Mouse (Mus musculus) C2C12 (cell line): ENCODE measurements around the gene Far2. TPM values are rescaled to one million over a fixed set of nuclear protein-coding genes. Genes with fewer than 3 reads are reported as not detected.

Experiments used
- H3K27me3 ChIP-seq: one replicate; pipeline ENCODE4 v1.6.1; 2011; ENCODE audit not compliant: control insufficient read depth, insufficient read depth, insufficient read length
- H3K36me3 ChIP-seq: one replicate; pipeline ENCODE4 v1.6.1; 2011; ENCODE audit not compliant: control insufficient read depth, insufficient read depth
- H3K4me3 ChIP-seq: one replicate; pipeline ENCODE4 v1.5.1; 2011; ENCODE audit warnings: mild to moderate bottlenecking, control low read depth; ENCODE audit not compliant: poor library complexity, insufficient read depth, severe bottlenecking
- H3K79me2 ChIP-seq: one replicate; pipeline ENCODE4 v1.6.1; 2011; ENCODE audit not compliant: control insufficient read depth, insufficient read depth
- H3K79me3 ChIP-seq: one replicate; pipeline ENCODE4 v1.6.1; 2011; ENCODE audit warnings: low read depth, control low read depth
- H3ac ChIP-seq: one replicate; pipeline ENCODE3; 2011; ENCODE audit warnings: low read depth; ENCODE audit not compliant: control insufficient read depth, insufficient read length
- CEBPB ChIP-seq: IDR thresholded peaks from one replicate; pipeline ENCODE4 v1.6.1; 2011; ENCODE audit warnings: low read depth, mild to moderate bottlenecking, control low read depth, moderate library complexity
- CTCF ChIP-seq: IDR thresholded peaks from one replicate; pipeline ENCODE4 v1.5.1; 2011; ENCODE audit not compliant: control insufficient read depth, insufficient read depth, insufficient read length
- FOSL1 ChIP-seq: IDR thresholded peaks from one replicate; pipeline ENCODE4 v1.8.0; 2011; ENCODE audit warnings: mild to moderate bottlenecking, low read length; ENCODE audit not compliant: poor library complexity, insufficient read depth, severe bottlenecking
- MAX ChIP-seq: IDR thresholded peaks from one replicate; pipeline ENCODE4 v1.6.1; 2011; ENCODE audit warnings: mild to moderate bottlenecking, control low read depth
- MYOD1 ChIP-seq: IDR thresholded peaks from one replicate; pipeline ENCODE4 v1.6.1; 2011; ENCODE audit warnings: low read depth; ENCODE audit not compliant: control insufficient read depth, insufficient read length
- MYOG ChIP-seq: IDR thresholded peaks from one replicate; pipeline ENCODE4 v1.6.1; 2011; ENCODE audit not compliant: control insufficient read depth, insufficient read length; ENCODE audit errors: extremely low read depth
- USF1 ChIP-seq: IDR thresholded peaks from one replicate; pipeline ENCODE4 v1.6.1; 2011; ENCODE audit warnings: low read depth, mild to moderate bottlenecking, control low read depth, moderate library complexity
- polyA plus RNA-seq: library from polyadenylated mRNA; unstranded; fragments of >200 nt; fragmentation: generic; extraction: Trizol; gene quantifications from one replicate; pipeline ENCODE4 v1.2.1, GENCODE M21; 2012; ENCODE audit warnings: missing spikeins

The Far2 gene
- polyA plus RNA-seq, 1 experiment, result 0.11 TPM

DNA sequence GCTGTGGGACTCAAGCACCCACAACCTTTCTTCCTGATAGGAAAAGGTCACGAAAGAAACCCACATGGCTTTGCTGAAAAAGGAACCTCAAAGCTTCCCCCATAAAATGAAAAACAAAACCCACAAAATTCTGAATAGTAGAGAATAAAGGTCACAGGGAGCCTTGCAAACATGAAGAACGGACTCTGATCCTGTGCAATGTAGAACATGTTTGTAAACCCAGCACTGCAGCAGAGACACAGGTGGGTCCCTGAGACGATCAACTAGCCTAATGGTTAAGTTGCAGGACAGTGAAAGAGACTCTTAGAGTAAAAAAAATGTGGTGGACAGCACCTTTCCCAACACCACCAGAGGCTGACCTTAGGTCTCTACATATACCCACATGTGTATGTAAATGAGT lies 152.7 kb downstream of the Far2 start:
- TF ChIP-seq MYOD1 (no peak), FOSL1 (no peak), MYOG (no peak), CTCF (no peak), MAX (no peak), USF1 (no peak), CEBPB (no peak)

DNA sequence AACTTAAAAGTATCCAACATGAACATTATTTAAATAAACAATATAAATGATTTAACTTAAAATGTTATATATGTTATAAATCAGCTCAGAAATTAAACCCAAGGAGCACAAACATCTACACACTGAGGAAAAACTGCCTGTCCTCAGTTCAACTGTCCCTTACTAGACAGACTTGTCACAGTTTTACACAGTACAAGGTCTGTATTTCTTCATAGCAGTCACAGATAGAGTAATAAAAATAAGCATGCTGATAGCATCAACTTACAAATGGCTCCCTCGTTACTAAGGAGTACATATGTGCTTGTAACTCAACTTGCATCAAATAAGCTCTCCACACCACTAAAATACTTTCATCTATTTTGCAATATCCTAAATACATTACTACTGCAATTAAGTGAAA lies 158.1 kb downstream of the Far2 start:
- no peak overlapping the region for H3K4me3 ChIP-seq
- H3K79me3 ChIP-seq, result peaks cover 35% of the 10 kb centered on the region
- H3ac ChIP-seq, result no peak overlapping the region
- H3K79me2 ChIP-seq, result peaks cover 54% of the 10 kb centered on the region
- H3K36me3 ChIP-seq, result peaks cover 57% of the 10 kb centered on the region
- TF ChIP-seq MAX (no peak), CEBPB (no peak), MYOD1 (no peak), FOSL1 (no peak), USF1 (no peak), MYOG (no peak), CTCF (no peak)
- no peaks in the 10 kb centered on the region for H3K27me3 ChIP-seq

More for the DNA sequence above, 152.7 kb downstream of the Far2 start:
- Histone ChIP-seq H3K36me3 (peaks cover 95% of the 10 kb centered on the region), H3K79me3 (no peaks in the 10 kb centered on the region), H3K79me2 (no peaks in the 10 kb centered on the region), H3K4me3 (no peak overlapping the region), H3K27me3 (no peaks in the 10 kb centered on the region), H3ac (no peak overlapping the region)

DNA sequence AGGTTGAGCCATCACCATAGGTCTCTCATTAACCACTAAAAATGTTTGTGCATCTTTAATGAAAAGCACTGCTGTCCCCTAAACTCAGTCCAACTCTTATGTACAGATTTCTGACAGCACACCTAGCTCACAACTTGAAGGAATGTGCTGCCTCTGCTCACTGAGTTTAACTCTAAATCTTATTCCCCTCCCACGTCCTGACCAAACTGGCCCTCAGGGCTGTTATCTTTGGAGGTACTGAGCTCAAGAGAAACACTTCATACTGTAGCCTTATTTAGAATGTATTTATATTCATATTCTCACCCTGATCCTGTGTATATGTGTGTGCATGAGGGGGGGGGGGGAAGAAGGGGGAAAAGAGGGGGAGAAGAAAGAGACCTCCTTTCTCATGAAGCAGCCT lies 160.5 kb downstream of the Far2 start:
- Histone ChIP-seq H3K4me3 (no peak overlapping the region), H3ac (no peak overlapping the region), H3K79me2 (peaks cover 75% of the 10 kb centered on the region), H3K79me3 (peaks cover 47% of the 10 kb centered on the region), H3K36me3 (peaks cover 34% of the 10 kb centered on the region), H3K27me3 (no peaks in the 10 kb centered on the region)
- no peak for TF ChIP-seq USF1
- no peak for TF ChIP-seq CTCF
- TF ChIP-seq FOSL1, result no peak
- TF ChIP-seq MAX, result no peak
- no peak for TF ChIP-seq MYOG
- TF ChIP-seq MYOD1, result no peak
- TF ChIP-seq CEBPB, result no peak

DNA sequence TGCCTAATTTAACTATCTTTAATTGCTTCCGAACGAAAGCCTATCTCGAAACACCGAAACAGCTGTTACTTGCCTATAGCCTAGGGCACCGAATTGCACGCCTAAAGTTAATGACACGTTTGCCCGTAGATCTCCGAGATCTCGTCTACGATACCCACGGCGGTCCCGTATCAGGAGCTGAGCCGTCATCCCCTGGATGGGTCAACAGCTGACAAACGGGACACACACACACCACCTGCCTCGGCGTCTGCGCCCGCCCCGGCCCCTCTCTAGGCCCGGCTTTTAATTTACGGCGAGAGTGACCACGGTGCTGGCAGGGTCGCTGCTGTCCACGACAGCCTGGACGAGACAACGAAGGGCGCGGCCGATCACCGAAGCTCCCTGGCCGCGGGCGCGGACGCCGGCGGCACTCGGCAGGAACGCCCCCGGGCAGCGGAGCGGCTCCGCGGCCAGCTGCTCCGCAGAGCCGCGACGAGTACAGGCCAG lies 164.4 kb downstream of the Far2 start:
- Histone ChIP-seq H3K79me2 (peaks cover 68% of the 10 kb centered on the region), H3ac (peak overlapping the region; percentile 73), H3K79me3 (peaks cover 43% of the 10 kb centered on the region), H3K36me3 (peaks cover 7% of the 10 kb centered on the region), H3K27me3 (no peaks in the 10 kb centered on the region), H3K4me3 (peak overlapping the region; percentile 94)
- no peak for TF ChIP-seq CEBPB
- TF ChIP-seq FOSL1, result no peak

DNA sequence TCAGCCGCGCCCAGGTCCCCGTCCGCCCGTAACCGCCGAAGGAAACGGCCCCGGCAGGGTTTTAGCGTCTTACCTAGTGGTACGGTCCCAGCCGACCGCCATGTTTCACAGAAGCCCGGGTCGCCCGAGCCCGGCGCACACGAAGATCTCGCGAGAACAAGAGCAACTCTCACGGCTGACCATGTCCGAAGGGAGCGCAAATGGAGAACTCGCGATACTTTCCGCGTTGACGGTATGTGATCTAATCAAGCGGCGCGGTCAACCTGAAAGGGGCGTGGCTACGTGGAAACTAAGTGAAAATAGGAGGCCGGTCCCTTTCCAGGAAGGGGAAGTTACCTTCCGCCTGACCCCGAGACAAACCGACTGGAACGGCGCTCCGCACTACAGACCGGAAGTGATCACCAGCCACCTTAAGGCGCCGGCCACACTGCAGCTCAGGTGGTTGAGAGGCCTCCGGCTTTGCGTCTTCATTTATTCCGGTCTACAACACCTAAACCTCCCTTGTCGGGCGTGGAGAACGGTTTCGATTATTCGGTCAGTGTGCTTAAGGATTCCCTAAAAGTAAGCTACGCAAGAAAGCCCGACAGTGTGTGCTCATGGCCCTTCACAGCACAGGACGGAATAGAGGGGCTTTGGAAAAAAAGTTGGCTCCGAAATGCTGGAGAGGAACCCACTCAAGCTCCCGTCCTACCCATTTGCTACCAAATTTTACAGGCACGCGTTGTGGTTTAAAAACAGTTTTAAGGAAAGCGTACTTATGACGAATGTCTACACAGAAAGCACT lies 165.0 kb downstream of the Far2 start, which contains the start of gene Ergic2:
Gene Ergic2 (minus strand): TSS at position 478 of the 784 bp plus-strand sequence.
- Histone ChIP-seq H3K79me3 (peaks cover 41% of the 10 kb centered on the region), H3K4me3 (peak within 1 kb of the TSS; percentile 94), H3ac (peak within 1 kb of the TSS; percentile 76), H3K27me3 (no peaks in the 10 kb centered on the region), H3K36me3 (peaks cover 6% of the 10 kb centered on the region), H3K79me2 (peaks cover 62% of the 10 kb centered on the region)
- TF ChIP-seq USF1 (no peak), CTCF (no peak), MYOG (no peak), CEBPB (no peak), MAX (no peak), FOSL1 (no peak), MYOD1 (no peak)

DNA sequence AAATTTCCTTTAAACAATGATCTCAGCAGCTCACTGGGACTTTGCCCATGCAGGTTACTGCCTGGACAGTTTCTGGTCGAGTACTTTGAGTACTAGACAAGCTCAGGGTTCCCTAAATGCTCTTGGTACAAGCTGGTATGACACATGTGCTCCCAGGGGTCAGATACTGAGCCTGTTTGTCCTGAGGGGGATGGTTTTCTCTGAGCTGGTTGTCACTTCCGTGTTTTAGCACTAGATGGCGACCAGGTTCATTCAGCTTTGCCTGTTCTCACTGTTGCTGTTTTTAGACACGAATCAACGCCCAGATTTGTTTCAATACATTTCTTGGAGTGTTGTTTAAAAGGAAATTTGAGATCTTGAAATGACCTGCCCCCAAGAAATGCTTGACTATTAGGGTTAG lies 167.7 kb downstream of the Far2 start:
- Histone ChIP-seq H3K79me2 (peaks cover 35% of the 10 kb centered on the region), H3K36me3 (peaks cover 9% of the 10 kb centered on the region), H3K4me3 (no peak overlapping the region), H3K27me3 (no peaks in the 10 kb centered on the region), H3ac (no peak overlapping the region), H3K79me3 (peaks cover 16% of the 10 kb centered on the region)
- no peak for TF ChIP-seq MAX
- TF ChIP-seq CTCF, result peak; percentile 17
